Mouse (Mus musculus) midbrain, embryonic 16.5 days (tissue): ENCODE results near the gene Nr4a1. TPM values are rescaled to one million over a fixed set of nuclear protein-coding genes. Genes with fewer than 3 reads are reported as not detected.
A peak's percentile ranks its signal among the peaks of the same experiment; 100 is the strongest.

ENCODE experiments used
- ATAC-seq: fragments of 200-750 bp; cut with Nextera tagmentation; 2 replicates; pipeline ENCODE4 v1.8.0; 2017; ENCODE audit warnings: moderate TSS enrichment
- H3K27ac ChIP-seq: fragments of 300-500 bp; sonication (generic); 2 replicates; pipeline ENCODE4 v1.5.1; 2014; ENCODE audit warnings: mild to moderate bottlenecking, low read length, mixed read lengths
- H3K27me3 ChIP-seq: fragments of 300-500 bp; sonication (generic); 2 replicates; pipeline ENCODE4 v1.6.1; 2014; ENCODE audit warnings: low read depth, low read length, mixed read lengths; ENCODE audit not compliant: control insufficient read depth, insufficient read depth
- H3K36me3 ChIP-seq: fragments of 300-500 bp; sonication (generic); 2 replicates; pipeline ENCODE4 v1.6.1; 2014; ENCODE audit warnings: mild to moderate bottlenecking, low read length, moderate library complexity, mixed read lengths; ENCODE audit not compliant: control insufficient read depth, insufficient read depth
- H3K4me1 ChIP-seq: fragments of 300-500 bp; sonication (generic); 2 replicates; pipeline ENCODE4 v1.6.1; 2014; ENCODE audit warnings: mild to moderate bottlenecking, low read length, mixed read lengths; ENCODE audit not compliant: control insufficient read depth, insufficient read depth
- H3K4me2 ChIP-seq: fragments of 300-500 bp; sonication (generic); 2 replicates; pipeline ENCODE4 v1.6.1; 2014; ENCODE audit warnings: mild to moderate bottlenecking, low read length, mixed read lengths
- H3K4me3 ChIP-seq: fragments of 300-500 bp; sonication (generic); 2 replicates; pipeline ENCODE4 v1.5.1; 2014; ENCODE audit warnings: low read depth, mild to moderate bottlenecking, low read length, moderate library complexity, mixed read lengths
- H3K9ac ChIP-seq: fragments of 300-500 bp; sonication (generic); 2 replicates; pipeline ENCODE4 v1.6.1; 2014; ENCODE audit warnings: low read depth, low read length, mixed read lengths
- H3K9me3 ChIP-seq: fragments of 300-500 bp; sonication (generic); replicated peaks from 2 replicates; pipeline ENCODE4 v1.6.1; 2014; ENCODE audit warnings: mild to moderate bottlenecking, low read length, mixed read lengths; ENCODE audit not compliant: control insufficient read depth, poor library complexity, severe bottlenecking
- WGBS: fragments of 180-500 bp; shearing (Covaris S2); extraction: QIAGEN DNeasy Blood & Tissue Kit; methylation state at CpG from one replicate; pipeline ENCODE4 v1.1.7; 2014; 5-methylcytosine and 5-hydroxymethylcytosine counted together
- polyA plus RNA-seq: library from polyadenylated mRNA; unstranded; fragments of >200 nt; fragmentation: Nextera tagmentation; extraction: Ambion mirVana; gene quantifications from 2 replicates; pipeline ENCODE4 v1.2.1, GENCODE M21; 2015

Nr4a1 gene
- polyA plus RNA-seq, 1 experiment from 2014 or later, result 6.4 TPM

DNA sequence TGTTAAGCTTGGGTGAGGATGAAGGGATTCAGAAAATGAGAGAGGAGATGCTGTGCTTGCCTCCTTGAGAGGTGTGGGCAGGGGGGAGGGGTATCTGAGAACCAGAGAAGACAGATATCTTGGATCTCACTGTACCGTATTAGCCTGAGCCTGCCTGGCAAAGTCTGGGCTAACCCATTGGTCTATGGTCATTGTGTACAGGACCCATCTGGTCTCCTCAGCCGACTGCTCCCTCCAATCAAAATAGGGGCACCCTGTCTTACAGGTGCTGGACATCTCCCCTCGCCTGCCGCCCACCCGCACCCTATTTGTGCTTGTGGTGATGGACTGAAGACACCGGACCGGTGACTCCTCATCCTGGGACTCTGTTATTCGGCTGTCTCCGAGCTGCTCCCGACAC, 41.5 kb downstream of the Nr4a1 start:
- H3K4me3 ChIP-seq, result no peak overlapping the region
- no peak overlapping the region for H3K9ac ChIP-seq
- no peaks in the 10 kb centered on the region for H3K9me3 ChIP-seq
- H3K27me3 ChIP-seq, result no peaks in the 10 kb centered on the region
- no peak overlapping the region for H3K27ac ChIP-seq
- H3K36me3 ChIP-seq, result peaks cover 14% of the 10 kb centered on the region
- no peak overlapping the region for H3K4me2 ChIP-seq
- H3K4me1 ChIP-seq, result no peaks in the 10 kb centered on the region
- ATAC-seq, result no peak
- 93% methylated on average over 10 of the region's 10 CpGs for WGBS

DNA sequence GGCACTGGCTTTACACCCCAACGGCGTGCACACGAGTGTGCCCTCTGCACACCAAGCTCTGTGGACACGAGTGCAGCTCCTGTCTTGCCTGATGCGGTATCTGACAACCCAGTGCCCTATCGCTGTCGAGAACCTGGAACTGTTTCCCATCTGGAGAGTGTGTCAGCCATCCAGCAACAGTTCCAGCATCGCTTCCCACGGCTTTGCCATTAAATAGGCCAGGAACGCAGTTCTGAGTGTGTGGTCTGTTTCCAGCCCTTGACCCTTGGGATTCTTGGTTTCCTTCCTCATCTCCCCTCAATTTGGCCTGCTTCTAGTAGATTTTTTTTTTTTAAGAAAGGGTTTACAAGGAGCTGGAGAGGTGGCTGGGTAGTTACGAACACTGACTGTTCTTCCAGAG, 42.0 kb downstream of the Nr4a1 start:
- Histone ChIP-seq H3K27ac (no peak overlapping the region), H3K4me2 (no peak overlapping the region), H3K9ac (no peak overlapping the region), H3K36me3 (peaks cover 14% of the 10 kb centered on the region), H3K9me3 (no peaks in the 10 kb centered on the region), H3K4me3 (no peak overlapping the region), H3K27me3 (no peaks in the 10 kb centered on the region), H3K4me1 (no peaks in the 10 kb centered on the region)
- ATAC-seq, result no peak
- WGBS, result 92% methylated on average over 11 of the region's 11 CpGs

GRCm38 (mm10) chr15:101297988-101298387, 43.9 kb downstream of the Nr4a1 start:
- Histone ChIP-seq H3K4me1 (no peaks in the 10 kb centered on the region), H3K4me3 (no peak overlapping the region), H3K4me2 (no peak overlapping the region), H3K9ac (no peak overlapping the region), H3K27ac (no peak overlapping the region), H3K27me3 (no peaks in the 10 kb centered on the region), H3K9me3 (no peaks in the 10 kb centered on the region), H3K36me3 (0 out of 2 replicates have a peak, but pooled peaks cover 3% of the 10 kb centered on the region)
- no peak for ATAC-seq
- WGBS, result 29% methylated on average over 7 of the region's 7 CpGs

DNA sequence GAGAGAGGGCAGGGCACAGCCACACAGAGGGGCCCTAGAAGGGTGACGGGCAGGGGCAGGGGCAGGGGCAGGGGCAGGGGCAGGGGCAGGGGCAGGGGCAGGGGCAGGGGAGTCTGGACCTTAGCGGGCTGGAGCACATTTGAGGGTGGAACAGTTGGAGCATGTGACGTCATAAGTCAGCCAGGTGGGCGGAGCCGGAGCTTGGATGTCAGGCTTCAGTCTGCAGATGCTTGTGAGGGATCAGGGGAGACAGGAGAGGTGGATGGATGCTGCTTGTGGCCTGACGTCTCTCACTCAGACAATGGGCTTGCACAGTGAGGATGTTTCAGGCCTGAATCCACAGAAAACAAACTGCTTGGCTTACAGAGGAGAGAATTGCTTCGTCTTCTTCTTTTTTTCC, 44.5 kb downstream of the Nr4a1 start:
- no peak for ATAC-seq
- 0 out of 2 replicates have a peak, but pooled peaks cover under 1% of the 10 kb centered on the region for H3K36me3 ChIP-seq
- no peak overlapping the region for H3K4me2 ChIP-seq
- no peaks in the 10 kb centered on the region for H3K4me1 ChIP-seq
- no peaks in the 10 kb centered on the region for H3K9me3 ChIP-seq
- 0 out of 2 replicates have a peak overlapping the region, but pooled peaks have one; percentile 10 for H3K9ac ChIP-seq
- H3K27me3 ChIP-seq, result no peaks in the 10 kb centered on the region
- WGBS, result 13% methylated on average over 7 of the region's 7 CpGs
- H3K27ac ChIP-seq, result no peak overlapping the region
- H3K4me3 ChIP-seq, result no peak overlapping the region

GRCm38 (mm10) chr15:101299480-101299960, 45.5 kb downstream of the Nr4a1 start:
- no peak overlapping the region for H3K27ac ChIP-seq
- WGBS, result 87% methylated on average over 14 of the region's 14 CpGs
- ATAC-seq, result no peak
- no peak overlapping the region for H3K4me2 ChIP-seq
- no peaks in the 10 kb centered on the region for H3K9me3 ChIP-seq
- H3K4me3 ChIP-seq, result no peak overlapping the region
- H3K27me3 ChIP-seq, result no peaks in the 10 kb centered on the region
- no peaks in the 10 kb centered on the region for H3K4me1 ChIP-seq
- no peak overlapping the region for H3K9ac ChIP-seq
- H3K36me3 ChIP-seq, result no peaks in the 10 kb centered on the region

GRCm38 (mm10) chr15:101300128-101300527, 46.1 kb downstream of the Nr4a1 start:
- Histone ChIP-seq H3K4me1 (no peaks in the 10 kb centered on the region), H3K4me3 (no peak overlapping the region), H3K9ac (no peak overlapping the region), H3K27me3 (no peaks in the 10 kb centered on the region), H3K9me3 (no peaks in the 10 kb centered on the region), H3K4me2 (no peak overlapping the region), H3K36me3 (no peaks in the 10 kb centered on the region), H3K27ac (no peak overlapping the region)
- WGBS, result 70% methylated on average over 6 of the region's 6 CpGs
- no peak for ATAC-seq

GRCm38 (mm10) chr15:101302201-101302600, 48.1 kb downstream of the Nr4a1 start:
- H3K4me3 ChIP-seq, result no peak overlapping the region
- ATAC-seq, result no peak
- H3K4me2 ChIP-seq, result no peak overlapping the region
- H3K36me3 ChIP-seq, result no peaks in the 10 kb centered on the region
- H3K27ac ChIP-seq, result no peak overlapping the region
- 85% methylated on average over 3 of the region's 3 CpGs for WGBS
- no peaks in the 10 kb centered on the region for H3K27me3 ChIP-seq
- H3K9me3 ChIP-seq, result no peaks in the 10 kb centered on the region
- H3K4me1 ChIP-seq, result no peaks in the 10 kb centered on the region
- no peak overlapping the region for H3K9ac ChIP-seq

GRCm38 (mm10) chr15:101303830-101304229, 49.8 kb downstream of the Nr4a1 start:
- Histone ChIP-seq H3K36me3 (no peaks in the 10 kb centered on the region), H3K27ac (no peak overlapping the region), H3K27me3 (no peaks in the 10 kb centered on the region), H3K9me3 (no peaks in the 10 kb centered on the region), H3K4me3 (no peak overlapping the region), H3K9ac (no peak overlapping the region), H3K4me1 (peaks cover under 1% of the 10 kb centered on the region; the same call in 1 of the 2 replicates), H3K4me2 (no peak overlapping the region)
- no peak for ATAC-seq
- 87% methylated on average over 4 of the region's 4 CpGs for WGBS

DNA sequence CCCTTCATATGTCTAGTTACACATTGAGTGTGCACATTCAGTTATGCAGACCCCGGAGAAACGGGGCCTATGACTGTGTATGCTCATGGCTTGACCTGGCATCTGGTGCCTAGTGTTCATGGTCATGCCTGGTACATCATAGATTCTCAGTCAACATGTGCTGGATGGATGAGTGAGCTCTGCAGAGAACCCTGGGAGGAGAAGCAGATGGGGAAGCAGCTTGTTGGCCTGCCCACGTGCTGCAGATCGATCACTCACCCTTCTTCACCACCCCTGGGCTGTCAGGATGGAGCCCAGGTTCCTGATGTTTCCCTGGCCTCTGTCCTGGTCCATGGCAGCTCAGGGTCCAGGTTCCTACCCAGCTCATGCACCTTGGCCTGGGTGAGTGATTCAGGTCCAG, 52.4 kb downstream of the Nr4a1 start:
- ATAC-seq, result no peak
- Histone ChIP-seq H3K4me2 (no peak overlapping the region), H3K9me3 (no peaks in the 10 kb centered on the region), H3K27ac (no peak overlapping the region), H3K36me3 (no peaks in the 10 kb centered on the region), H3K4me1 (peaks cover 7% of the 10 kb centered on the region), H3K27me3 (no peaks in the 10 kb centered on the region), H3K9ac (no peak overlapping the region), H3K4me3 (no peak overlapping the region)
- WGBS, result 93% methylated on average over 4 of the region's 4 CpGs
